Mouse (Mus musculus) cerebellum, postnatal 14 days (tissue): ENCODE measurements around the gene Tbc1d22a.

Source experiments
- DNase-seq, 2 experiments: peaks; one replicate each; pipeline ENCODE4 v3.0.0; 2021; ENCODE audit warnings: mixed read lengths in 2 of 2

The Tbc1d22a gene

DNA sequence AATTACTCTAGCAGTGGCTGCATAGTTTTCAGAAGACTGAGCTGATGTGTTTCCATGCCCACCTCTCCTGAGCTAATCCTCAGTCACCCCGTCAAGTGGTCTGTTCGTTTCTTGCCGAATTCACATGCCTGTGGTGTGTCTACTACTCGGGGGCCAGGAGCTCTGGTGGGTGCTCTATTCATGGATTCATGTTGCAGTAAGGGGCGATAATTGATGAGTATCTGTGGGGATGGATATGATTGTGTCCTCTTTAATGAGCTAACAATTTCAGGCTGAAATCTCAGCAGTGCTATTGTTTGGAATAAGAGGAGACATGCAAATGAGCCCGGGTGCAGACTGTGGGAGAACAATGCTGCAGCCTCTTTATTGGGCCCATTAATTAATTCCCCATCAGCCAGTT, 201.7 kb downstream of the Tbc1d22a start:
- DNase-seq = no peak

GRCm38 (mm10) chr15:86418436-86418835, 204.2 kb downstream of the Tbc1d22a start:
- DNase-seq = peak; percentile 59 to 60

DNA sequence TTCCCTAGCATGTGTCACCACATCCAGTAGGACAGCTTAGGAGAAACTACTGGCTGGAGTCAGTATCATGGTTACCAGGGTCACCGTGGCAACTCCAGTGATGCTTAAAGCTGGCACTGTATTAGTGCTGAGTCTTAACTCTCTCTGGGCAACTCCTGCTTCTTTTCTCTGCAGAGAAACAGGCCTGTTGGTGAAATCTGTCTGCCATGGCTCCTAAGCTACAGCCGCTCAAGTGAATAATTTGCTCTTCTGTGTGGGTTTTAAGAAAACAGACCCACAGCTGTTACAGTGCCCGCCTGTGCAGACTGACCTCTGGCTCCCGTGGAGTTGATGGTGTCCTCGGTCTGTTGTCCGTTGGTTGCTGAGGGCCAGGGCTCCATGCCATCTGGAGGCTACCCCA, 205.4 kb downstream of the Tbc1d22a start:
- peak; percentile 32 to 33 for DNase-seq

GRCm38 (mm10) chr15:86422858-86423257, 208.6 kb downstream of the Tbc1d22a start:
- no peak for DNase-seq

- no peak for DNase-seq
These were observed 209.6 kb downstream of the Tbc1d22a start for GRCm38 (mm10) chr15:86423884-86424283.

GRCm38 (mm10) chr15:86424971-86425370, 210.7 kb downstream of the Tbc1d22a start:
- DNase-seq = no peak

DNA sequence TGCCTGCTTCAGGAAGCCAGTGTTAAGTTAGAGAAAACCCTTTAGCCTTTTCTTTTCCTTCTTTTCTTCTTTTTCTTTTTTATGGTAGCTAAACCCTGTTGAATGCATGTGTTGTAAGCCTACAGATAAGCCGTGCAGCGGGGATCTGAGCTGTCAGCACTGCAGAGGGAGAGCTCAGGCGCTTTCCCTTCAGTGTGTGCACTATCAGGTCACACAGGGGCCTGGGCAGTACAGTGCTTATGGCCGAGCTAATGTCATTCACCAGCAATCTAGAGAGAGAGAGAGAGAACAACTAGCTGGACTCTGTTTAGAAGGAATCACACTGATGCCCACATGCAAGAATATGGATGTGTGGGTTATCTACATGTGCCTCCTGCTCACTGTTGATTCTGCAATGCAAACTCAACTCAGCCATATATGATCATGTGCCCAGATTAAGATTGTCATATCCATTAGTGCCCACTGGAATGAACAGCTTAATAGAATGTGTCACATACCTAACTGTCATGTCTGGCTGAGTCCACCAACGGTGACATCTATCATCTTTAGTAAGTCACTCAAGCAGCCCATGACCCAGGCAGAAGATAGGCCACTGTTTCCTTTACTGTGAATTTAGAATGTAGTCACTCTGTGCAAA, 212.2 kb downstream of the Tbc1d22a start:
- no peak for DNase-seq

DNA sequence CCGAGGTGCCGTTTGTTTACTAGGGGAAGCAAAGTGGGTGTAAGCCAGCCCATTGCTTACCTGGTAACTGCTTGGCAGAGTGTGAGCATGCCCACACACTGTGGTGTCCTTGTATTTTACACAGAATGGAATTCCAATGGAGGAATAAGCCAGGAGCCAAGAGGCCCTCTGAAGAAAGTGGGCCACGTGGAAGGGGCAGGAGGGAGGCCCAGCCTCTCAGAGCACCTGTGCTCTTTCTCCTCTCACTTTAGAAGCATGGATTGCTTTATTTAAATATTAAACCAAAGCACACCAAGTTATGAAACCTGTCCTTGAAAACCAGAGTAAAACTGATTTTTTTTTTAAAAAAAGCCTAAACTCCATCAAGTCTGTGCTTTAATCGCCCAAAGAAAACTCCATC, 213.2 kb downstream of the Tbc1d22a start:
- DNase-seq = no peak

- DNase-seq = peak; percentile 53
These were observed 214.2 kb downstream of the Tbc1d22a start for GRCm38 (mm10) chr15:86428496-86428895.

GRCm38 (mm10) chr15:86429766-86430335, 215.6 kb downstream of the Tbc1d22a start:
- no peak for DNase-seq

DNA sequence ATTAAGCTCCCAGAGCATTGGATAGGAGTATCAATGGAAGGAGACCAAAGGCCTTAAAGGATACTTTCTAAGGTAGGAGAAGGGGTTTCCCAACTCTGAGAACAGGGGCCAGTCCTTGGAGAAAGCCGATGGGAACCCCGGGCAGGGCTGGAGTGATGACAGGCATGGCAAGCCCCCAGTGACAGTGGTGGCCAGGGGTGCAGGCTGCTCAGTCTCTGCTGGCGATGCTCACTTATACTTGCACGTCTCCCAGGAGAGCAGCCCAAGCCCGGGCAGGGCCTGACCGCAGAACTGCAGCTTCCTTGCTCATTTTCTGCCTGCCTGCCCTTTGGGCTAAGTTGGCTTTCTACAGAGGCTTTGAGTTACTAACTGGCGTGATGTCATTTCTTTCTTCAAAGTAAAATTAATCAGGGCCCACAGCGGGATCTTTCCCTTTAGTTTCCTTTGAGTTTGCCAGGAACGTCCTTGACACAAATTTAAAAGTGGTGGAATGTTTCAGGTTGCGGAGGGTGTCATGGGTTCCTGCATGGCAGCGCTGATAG, 217.4 kb downstream of the Tbc1d22a start:
- DNase-seq = no peak

DNA sequence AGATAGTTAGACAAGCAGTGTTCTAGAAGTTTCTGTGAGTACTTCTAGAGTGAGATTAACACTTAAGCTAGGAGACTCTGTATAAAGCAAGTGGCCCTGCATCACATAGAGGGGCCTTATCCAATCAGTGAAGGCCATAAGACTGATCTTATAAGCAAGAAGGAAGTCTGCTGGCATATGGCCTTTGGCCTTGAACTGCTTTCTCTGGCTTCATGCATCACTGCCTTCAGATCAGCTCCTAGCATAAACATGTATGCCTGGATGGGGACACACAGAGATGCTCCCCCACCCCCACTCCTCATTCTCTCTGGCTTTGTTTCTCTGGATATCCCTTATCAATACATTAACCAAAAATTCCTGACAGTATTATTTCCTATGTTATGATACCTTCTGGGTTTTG, 218.5 kb downstream of the Tbc1d22a start:
- no peak for DNase-seq

DNA sequence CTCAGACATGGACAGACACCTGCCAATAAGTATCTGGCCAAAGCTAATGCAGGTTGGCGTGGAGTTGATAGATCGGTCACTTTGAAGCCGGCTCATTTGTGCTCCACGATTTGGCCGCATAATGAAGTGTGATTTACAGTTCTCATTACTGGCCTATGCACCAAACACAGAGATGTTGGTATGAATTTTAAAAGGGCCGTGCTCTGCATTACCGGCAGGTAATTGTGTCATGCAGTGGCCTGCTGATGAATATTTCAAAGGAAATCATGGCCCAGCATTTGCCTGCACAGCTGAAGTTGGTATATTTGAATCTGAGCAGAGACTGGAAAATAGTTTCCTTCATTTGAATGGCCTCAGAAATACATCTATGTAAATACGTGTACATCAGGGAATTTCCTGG, 219.1 kb downstream of the Tbc1d22a start:
- no peak for DNase-seq

GRCm38 (mm10) chr15:86434241-86434640, 220.0 kb downstream of the Tbc1d22a start:
- no peak for DNase-seq

DNA sequence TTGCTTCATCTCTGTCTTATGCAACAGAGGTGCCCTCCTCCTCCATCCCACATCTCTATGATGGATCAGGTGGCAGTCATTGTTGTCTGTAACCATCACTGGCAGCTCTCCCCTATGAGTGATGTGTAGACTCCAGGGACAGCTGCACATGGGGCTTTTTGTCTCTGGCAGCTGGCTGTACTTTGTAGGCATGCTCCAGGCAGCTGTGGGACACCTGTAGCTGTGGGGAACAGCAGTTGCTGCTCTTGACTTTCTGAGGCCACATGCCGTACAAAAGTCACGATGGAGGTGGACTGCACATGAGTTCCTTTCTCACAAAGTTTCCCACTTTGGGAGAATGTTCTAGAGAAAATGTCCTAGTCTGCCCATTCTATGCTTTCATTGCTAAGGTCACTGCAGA, 223.1 kb downstream of the Tbc1d22a start:
- DNase-seq = no peak

GRCm38 (mm10) chr15:86439015-86439796, 224.9 kb downstream of the Tbc1d22a start:
- DNase-seq = no peak

DNA sequence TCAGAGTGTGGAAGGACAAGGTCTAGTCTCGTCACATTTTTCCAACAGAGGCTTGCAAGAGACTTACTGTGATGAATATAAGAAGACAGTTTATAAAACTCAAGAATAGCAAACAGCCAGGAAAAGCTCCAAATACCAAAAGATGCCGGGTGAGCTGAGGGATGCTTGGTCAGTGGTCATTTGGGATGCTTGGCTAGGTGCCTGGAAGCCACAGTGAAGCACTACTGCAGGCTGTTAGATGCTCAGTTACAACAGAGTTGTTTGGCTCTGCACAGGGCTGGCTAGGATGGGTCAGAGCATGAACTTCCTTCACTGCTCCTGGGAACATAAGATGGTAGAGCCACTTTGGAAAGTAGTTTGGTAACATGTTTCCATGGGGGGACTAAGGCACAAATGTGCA, 230.0 kb downstream of the Tbc1d22a start:
- DNase-seq = peak; percentile 57 to 61

- DNase-seq = no peak
These were observed 231.8 kb downstream of the Tbc1d22a start for GRCm38 (mm10) chr15:86446064-86446463.

- DNase-seq = peak; percentile 33 to 52
These were observed 233.0 kb downstream of the Tbc1d22a start for GRCm38 (mm10) chr15:86447251-86447650.

GRCm38 (mm10) chr15:86449236-86449635, 235.0 kb downstream of the Tbc1d22a start:
- DNase-seq = peak; percentile 39 to 61

GRCm38 (mm10) chr15:86449794-86450193, 235.5 kb downstream of the Tbc1d22a start:
- no peak for DNase-seq

DNA sequence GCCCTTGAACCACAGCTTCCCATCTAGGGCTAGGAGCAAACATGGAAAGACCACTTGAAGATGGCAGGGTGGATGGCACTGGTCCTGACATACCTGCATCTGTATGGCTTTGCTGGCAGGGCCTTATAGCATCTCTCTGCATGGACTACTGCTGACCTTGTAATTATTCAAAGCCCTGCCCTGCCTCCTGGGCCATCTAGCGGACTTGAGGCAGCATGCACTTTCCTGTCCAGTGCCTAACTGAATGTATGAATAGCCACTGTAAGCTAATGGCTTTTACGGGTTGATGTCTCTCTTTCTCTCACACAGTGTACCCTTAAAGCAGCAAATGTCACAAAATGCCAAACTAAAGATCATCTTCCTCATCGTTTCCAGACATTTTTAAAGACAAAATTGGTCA, 245.2 kb downstream of the Tbc1d22a start:
- no peak for DNase-seq

GRCm38 (mm10) chr15:86462636-86463035, 248.4 kb downstream of the Tbc1d22a start:
- DNase-seq = peak; percentile 33 to 55

DNA sequence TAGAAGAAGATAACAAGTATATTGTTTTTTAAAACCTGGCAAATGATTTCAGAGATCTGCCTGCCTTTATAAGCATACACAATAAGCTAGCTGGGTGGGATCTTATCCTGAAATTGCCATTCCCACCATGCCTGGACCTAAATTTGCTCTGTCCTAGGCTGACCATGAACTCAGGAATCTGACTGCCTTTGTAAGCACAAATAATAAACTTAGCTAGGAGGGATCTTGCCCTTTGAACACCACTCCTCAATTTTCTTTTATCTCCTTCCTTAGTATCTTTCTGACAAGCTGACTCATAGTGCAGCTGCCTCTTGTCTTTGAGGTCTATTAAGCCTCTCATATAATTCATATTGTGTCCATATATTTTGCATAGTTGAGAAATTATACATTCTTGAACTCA, 253.8 kb downstream of the Tbc1d22a start:
- DNase-seq = no peak
